Mouse (Mus musculus) left cerebral cortex, adult 18-20 months (tissue): Measurements from ENCODE around the gene 9330159F19Rik. TPM values are rescaled to one million over a fixed set of nuclear protein-coding genes. Genes with fewer than 3 reads are reported as not detected.
A peak's percentile ranks its signal among the peaks of the same experiment; 100 is the strongest.

Source experiments
- DNase-seq, 2 experiments: peaks; one replicate each; pipeline ENCODE4 v3.0.0; 2021 to 2022; ENCODE audit warnings: low spot score in 2 of 2, mixed read lengths in 1 of 2
- long read RNA-seq, 2 experiments: library from polyadenylated mRNA; stranded (forward); transcript quantifications; one replicate each; pipeline ENCODE4 v2.0.0; 2021
- total RNA-seq, 2 experiments: library from RNA; stranded (reverse); gene quantifications; 2 replicates each; pipeline ENCODE4 v1.2.3; 2021

The 9330159F19Rik gene
- 10 to 100 TPM; 74.3 to 76.2 TPM for total RNA-seq
- long read RNA-seq, experiment 1, full-length matches to known transcripts, result 3 of 4 reads
- long read RNA-seq, experiment 1, partial matches to known transcripts, result 0 of 4 reads
- long read RNA-seq, experiment 1, other reads (novel, unspliced or antisense), result 1 of 4 reads
- long read RNA-seq, experiment 2, full-length matches to known transcripts, result 1 of 3 reads
- long read RNA-seq, experiment 2, partial matches to known transcripts, result 0 of 3 reads
- long read RNA-seq, experiment 2, other reads (novel, unspliced or antisense), result 2 of 3 reads

- peak in 1 of 2 experiments; percentile 52 for DNase-seq
Observed at GRCm38 (mm10) chr10:29211453-29211852, at the start of gene 9330159F19Rik. 9330159F19Rik (plus strand) TSS chr10:29211606.

GRCm38 (mm10) chr10:29161664-29162063 is 49.7 kb upstream of the 9330159F19Rik start:
- DNase-seq, result no peak

- DNase-seq, result no peak
Observed at GRCm38 (mm10) chr10:29173778-29174177, 37.6 kb upstream of the 9330159F19Rik start.

- no peak for DNase-seq
Observed at GRCm38 (mm10) chr10:29175656-29176055, 35.8 kb upstream of the 9330159F19Rik start.

- peak in 1 of 2 experiments; percentile 20 for DNase-seq
Observed at GRCm38 (mm10) chr10:29176881-29177280, 34.5 kb upstream of the 9330159F19Rik start.

GRCm38 (mm10) chr10:29178003-29178402 is 33.4 kb upstream of the 9330159F19Rik start:
- DNase-seq, result peak; percentile 65 to 76

GRCm38 (mm10) chr10:29180210-29180609 is 31.2 kb upstream of the 9330159F19Rik start:
- DNase-seq, result no peak

- no peak for DNase-seq
Observed at GRCm38 (mm10) chr10:29181046-29181445, 30.4 kb upstream of the 9330159F19Rik start.

- DNase-seq, result no peak
Observed at GRCm38 (mm10) chr10:29193769-29194168, 17.6 kb upstream of the 9330159F19Rik start.

GRCm38 (mm10) chr10:29196811-29197210 is 14.6 kb upstream of the 9330159F19Rik start:
- no peak for DNase-seq

GRCm38 (mm10) chr10:29198642-29199041 is 12.8 kb upstream of the 9330159F19Rik start, which contains the start of gene Gm49353:
Gm49353 (plus strand) TSS chr10:29198954.
- DNase-seq, result no peak

GRCm38 (mm10) chr10:29199835-29200234 is 11.6 kb upstream of the 9330159F19Rik start:
- DNase-seq, result no peak

GRCm38 (mm10) chr10:29200609-29201008 is 10.8 kb upstream of the 9330159F19Rik start:
- DNase-seq, result no peak

GRCm38 (mm10) chr10:29206730-29207129 is 4.7 kb upstream of the 9330159F19Rik start:
- DNase-seq, result peak; percentile 34 to 35

- DNase-seq, result no peak
Observed at GRCm38 (mm10) chr10:29208735-29209134, 2.7 kb upstream of the 9330159F19Rik start.

GRCm38 (mm10) chr10:29213534-29214100 is 2.2 kb downstream of the 9330159F19Rik start:
- DNase-seq, result peak in 1 of 2 experiments; percentile 43

GRCm38 (mm10) chr10:29216957-29217356 is 5.6 kb downstream of the 9330159F19Rik start:
- no peak for DNase-seq

- DNase-seq, result no peak
Observed at GRCm38 (mm10) chr10:29217451-29217850, 6.0 kb downstream of the 9330159F19Rik start.

GRCm38 (mm10) chr10:29225329-29225728 is 13.9 kb downstream of the 9330159F19Rik start:
- DNase-seq, result no peak

- DNase-seq, result no peak
Observed at GRCm38 (mm10) chr10:29231208-29231607, 19.8 kb downstream of the 9330159F19Rik start.
